Mouse (Mus musculus) E14TG2a.4 (cell line): ENCODE measurements around the gene Amigo3.
"Not testable (repeated sequence)": the region's sequence is repeated elsewhere in the genome, so short reads cannot be mapped to it uniquely, and the experiment has no call there.

ENCODE experiments used
- CTCF ChIP-seq: conservative IDR thresholded peaks from 2 replicates; pipeline ENCODE4 v1.5.1; 2014; ENCODE audit warnings: low read length
- POU5F1 ChIP-seq: IDR thresholded peaks from 2 replicates; pipeline ENCODE4 v1.6.1; 2014; ENCODE audit warnings: low read length, borderline replicate concordance

DNA sequence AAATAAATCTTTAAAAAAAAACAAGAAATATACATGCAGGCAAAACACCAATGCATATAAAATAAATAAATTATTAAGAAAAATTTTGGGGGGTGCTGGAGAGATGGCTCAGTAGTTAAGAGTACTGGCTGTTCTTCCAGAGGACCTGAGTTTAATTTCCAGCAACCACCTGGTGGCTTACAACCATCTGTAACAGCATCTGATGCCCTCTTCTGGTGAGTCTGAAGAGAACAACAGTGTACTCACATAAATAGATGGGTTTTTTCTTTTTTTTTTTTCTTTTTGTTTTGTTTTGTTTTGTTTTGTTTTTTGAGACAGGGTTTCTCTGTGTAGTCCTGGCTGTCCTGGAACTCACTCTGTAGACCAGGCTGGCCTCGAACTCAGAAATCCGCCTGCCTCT lies 39.4 kb upstream of the Amigo3 start:
- not testable (repeated sequence) for TF ChIP-seq CTCF, POU5F1
